Mouse (Mus musculus): ENCODE results near the gene Gm13420. TPM values are rescaled to one million over a fixed set of nuclear protein-coding genes. Genes with fewer than 3 reads are reported as not detected.
"Not testable (repeated sequence)": the region's sequence is repeated elsewhere in the genome, so short reads cannot be mapped to it uniquely, and the experiment has no call there.

The Gm13420 gene
- polyA plus RNA-seq (2015; fragmentation: Nextera tagmentation; extraction: Ambion mirVana) = not detected in 2 replicates

DNA sequence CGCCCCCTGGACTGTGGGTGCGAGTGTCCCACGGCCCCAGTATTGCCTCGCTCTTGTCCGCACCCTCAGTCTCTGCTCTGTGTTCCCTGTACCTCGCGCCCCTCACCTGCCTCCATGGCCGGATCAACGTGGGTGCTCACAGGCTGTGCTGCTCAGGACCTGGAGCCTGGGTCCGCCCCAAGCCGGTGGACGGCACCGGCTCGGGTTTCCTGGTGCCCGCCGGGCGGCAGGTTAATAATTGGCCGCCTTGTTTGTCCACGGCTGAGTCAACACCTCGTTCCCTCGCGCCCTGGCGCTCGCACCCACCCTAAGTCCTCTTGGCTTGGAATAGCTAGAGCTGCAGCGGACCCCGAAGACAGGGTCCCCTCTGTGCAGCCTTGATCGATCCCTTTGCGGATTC, at the start of gene Gm13420:
Gene Gm13420 (minus strand): TSS at position 189 of the 400 bp plus-strand sequence.
- H3K9me3 ChIP-seq = no peaks in the 10 kb centered on the region
- peak within 1 kb of the TSS; percentile 6; the same call in 1 of the 2 replicates for H3K4me2 ChIP-seq
- H3K36me3 ChIP-seq = no peaks in the 10 kb centered on the region
- H3K4me3 ChIP-seq = no peak within 1 kb of the TSS
- peak; percentile 38; the same call in 1 of the 2 replicates for ATAC-seq (ENCODE audit: insufficient number of reproducible peaks, low FRiP score, low TSS enrichment, low read depth)
- peaks cover 66% of the 10 kb centered on the region for H3K27me3 ChIP-seq
- H3K9ac ChIP-seq = no peak within 1 kb of the TSS
- WGBS = 5% methylated on average over 28 of the region's 28 CpGs
- peaks cover 18% of the 10 kb centered on the region for H3K4me1 ChIP-seq
- H3K27ac ChIP-seq = no peak within 1 kb of the TSS

DNA sequence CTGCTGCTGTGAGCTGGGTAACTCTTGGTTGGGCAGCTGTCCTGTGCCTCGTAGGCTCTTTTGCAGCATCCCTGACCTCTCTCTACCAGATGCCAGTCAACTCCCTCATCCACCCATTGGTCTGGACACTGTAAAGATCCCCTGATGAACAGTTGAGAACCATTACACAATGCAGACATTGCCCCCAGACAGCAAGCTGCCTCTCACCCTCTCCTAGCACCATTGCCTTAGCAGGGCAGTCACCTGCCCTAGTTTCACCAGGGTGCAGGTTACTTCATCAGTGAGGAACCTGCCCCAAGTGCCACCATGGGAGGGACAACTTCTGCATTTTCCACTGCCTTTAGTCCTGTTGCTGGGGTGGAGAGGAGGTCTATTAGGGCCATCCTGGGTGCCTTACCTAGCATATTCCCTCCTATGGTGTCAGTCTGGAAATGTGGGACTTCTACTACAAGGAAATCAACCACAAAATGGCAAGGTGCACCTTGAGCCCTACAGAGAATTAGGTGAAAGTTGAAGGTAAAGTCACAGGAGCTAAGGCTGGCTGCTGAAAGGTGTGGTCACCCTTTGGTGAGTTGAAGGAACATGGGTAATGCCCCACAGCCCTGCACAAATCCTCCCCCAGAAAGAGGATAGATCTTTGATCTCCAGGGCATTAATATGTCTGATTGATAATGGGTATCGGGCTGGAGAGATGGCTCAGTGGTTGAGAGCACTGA, 41.4 kb upstream of the Gm13420 start:
- no peak overlapping the region for H3K9ac ChIP-seq
- H3K4me1 ChIP-seq = peaks cover 9% of the 10 kb centered on the region
- no peaks in the 10 kb centered on the region for H3K9me3 ChIP-seq
- ATAC-seq (ENCODE audit: insufficient number of reproducible peaks, low FRiP score, low TSS enrichment, low read depth) = no peak
- H3K27me3 ChIP-seq = no peaks in the 10 kb centered on the region
- peaks cover 66% of the 10 kb centered on the region for H3K36me3 ChIP-seq
- no peak overlapping the region for H3K4me2 ChIP-seq
- WGBS = 94% methylated on average over 2 of the region's 2 CpGs
- H3K27ac ChIP-seq = no peak overlapping the region
- no peak overlapping the region for H3K4me3 ChIP-seq

DNA sequence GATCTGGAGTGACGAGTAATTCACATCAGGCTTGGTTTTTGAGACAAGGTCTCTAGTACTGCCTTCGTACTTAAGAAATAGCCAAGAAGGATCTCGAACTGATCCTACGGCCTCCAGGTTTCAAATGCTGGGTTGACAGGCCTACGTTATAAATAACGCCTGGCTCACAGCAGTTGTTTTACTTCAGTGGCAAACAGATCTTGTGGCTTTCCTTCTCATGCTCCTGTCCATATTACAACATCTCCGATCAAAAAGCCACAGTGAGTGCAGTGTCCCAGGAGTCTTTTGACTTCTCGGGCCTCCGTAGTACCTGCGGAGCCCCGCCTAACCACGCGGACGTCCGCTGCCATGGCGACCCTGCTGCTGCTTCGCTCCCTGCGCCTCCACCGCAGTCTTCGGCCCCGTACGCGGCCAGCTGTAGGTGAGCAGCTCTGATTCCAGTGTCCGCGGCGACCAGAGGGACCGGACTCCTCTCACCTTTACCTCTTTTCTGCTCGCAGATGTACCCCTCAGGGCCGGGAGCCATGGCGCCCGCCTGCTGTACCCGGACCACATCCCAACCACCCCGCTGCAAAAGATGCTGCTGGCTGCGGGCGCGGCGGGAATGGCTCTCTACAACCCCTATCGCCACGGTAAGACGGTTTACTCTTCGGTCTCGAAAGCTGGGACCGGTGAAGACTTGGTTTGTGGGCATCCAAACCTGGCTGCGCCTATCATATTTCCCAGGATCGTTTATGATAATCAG, 36.6 kb upstream of the Gm13420 start, which contains the start of gene Trub2:
Gene Trub2 (minus strand): TSS at position 566 of the 745 bp plus-strand sequence.
- WGBS = under 1% methylated on average over 45 of the region's 45 CpGs
- Histone ChIP-seq H3K4me3 (peak within 1 kb of the TSS; percentile 85), H3K9me3 (no peaks in the 10 kb centered on the region), H3K27ac (peak within 1 kb of the TSS; percentile 78), H3K36me3 (peaks cover 63% of the 10 kb centered on the region), H3K4me1 (peaks cover 18% of the 10 kb centered on the region), H3K4me2 (peak within 1 kb of the TSS; percentile 86), H3K27me3 (no peaks in the 10 kb centered on the region), H3K9ac (peak within 1 kb of the TSS; percentile 76)
- peak; percentile 78 for ATAC-seq (ENCODE audit: insufficient number of reproducible peaks, low FRiP score, low TSS enrichment, low read depth)

DNA sequence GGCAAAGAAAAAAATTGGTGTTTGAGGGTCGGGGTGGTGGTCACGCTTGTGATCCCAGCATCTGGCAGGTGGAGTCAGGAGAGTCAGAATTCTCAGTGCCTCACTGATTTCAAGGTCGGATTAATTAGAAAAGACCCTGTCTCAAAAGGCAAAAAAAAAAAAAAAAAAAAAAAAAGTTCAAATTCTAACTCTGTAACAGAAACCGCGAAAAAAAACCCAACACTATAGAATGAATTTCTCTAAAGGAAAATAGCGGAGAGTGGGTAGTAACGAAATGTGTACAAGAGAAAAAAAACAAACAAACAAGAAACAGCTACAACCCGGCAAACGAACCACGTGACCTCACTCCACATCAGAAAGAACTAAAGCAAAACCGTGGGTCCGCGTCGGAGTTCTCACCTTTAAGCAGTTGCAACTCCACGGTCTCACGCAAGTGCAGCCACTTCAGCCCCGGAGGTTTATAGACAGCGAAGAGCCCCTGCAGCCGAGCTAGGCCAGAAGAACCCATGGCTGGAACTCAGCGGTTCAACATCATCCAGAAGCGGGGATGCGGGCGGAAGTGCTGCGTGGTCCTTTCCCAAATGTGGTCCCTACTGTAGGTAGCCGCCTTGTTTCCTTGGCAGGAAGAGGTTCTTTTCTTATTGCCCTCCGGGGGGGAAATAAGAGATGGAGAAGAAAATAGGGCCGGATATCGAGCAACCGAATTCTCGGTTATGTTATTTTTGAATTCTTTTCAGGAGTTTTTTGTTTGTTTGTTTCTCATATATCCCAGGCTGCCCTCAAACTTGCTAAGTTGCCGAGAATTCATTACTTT, 35.8 kb upstream of the Gm13420 start, which contains the start of gene Coq4:
Gene Coq4 (plus strand): TSS at position 390 of the 814 bp plus-strand sequence.
- no peaks in the 10 kb centered on the region for H3K27me3 ChIP-seq
- peak within 1 kb of the TSS; percentile 78 for H3K27ac ChIP-seq
- WGBS = 1% methylated on average over 31 of the region's 31 CpGs
- peak within 1 kb of the TSS; percentile 86 for H3K4me2 ChIP-seq
- H3K4me3 ChIP-seq = peak within 1 kb of the TSS; percentile 85
- H3K9ac ChIP-seq = peak within 1 kb of the TSS; percentile 76
- H3K36me3 ChIP-seq = peaks cover 63% of the 10 kb centered on the region
- peak; percentile 77 for ATAC-seq (ENCODE audit: insufficient number of reproducible peaks, low FRiP score, low TSS enrichment, low read depth)
- no peaks in the 10 kb centered on the region for H3K9me3 ChIP-seq
- peaks cover 18% of the 10 kb centered on the region for H3K4me1 ChIP-seq

DNA sequence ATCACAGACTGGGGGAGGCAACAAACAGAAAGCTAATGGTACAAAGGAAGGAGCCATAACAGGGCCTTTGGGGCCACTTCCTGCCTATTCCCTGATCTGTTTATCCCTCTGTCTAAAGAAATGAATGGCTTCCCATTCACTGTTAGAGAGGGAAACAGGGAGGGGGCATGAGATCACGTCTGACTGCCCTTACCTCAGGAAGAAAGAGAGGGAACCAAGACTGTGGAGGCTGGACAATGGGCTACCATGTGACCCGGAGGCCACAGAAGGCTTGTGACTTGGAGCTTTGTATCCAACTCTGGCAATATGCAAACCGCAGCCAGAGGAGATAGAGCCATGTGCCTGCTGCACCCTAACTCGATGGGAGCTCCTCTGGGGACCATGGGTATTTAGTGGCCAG, 32.8 kb upstream of the Gm13420 start:
- H3K27me3 ChIP-seq = no peaks in the 10 kb centered on the region
- no peak overlapping the region for H3K4me2 ChIP-seq
- peaks cover 18% of the 10 kb centered on the region for H3K4me1 ChIP-seq
- H3K27ac ChIP-seq = no peak overlapping the region
- H3K4me3 ChIP-seq = no peak overlapping the region
- no peak for ATAC-seq (ENCODE audit: insufficient number of reproducible peaks, low FRiP score, low TSS enrichment, low read depth)
- WGBS = 85% methylated on average over 4 of the region's 4 CpGs
- peaks cover 65% of the 10 kb centered on the region for H3K36me3 ChIP-seq
- H3K9ac ChIP-seq = no peak overlapping the region
- H3K9me3 ChIP-seq = no peaks in the 10 kb centered on the region

DNA sequence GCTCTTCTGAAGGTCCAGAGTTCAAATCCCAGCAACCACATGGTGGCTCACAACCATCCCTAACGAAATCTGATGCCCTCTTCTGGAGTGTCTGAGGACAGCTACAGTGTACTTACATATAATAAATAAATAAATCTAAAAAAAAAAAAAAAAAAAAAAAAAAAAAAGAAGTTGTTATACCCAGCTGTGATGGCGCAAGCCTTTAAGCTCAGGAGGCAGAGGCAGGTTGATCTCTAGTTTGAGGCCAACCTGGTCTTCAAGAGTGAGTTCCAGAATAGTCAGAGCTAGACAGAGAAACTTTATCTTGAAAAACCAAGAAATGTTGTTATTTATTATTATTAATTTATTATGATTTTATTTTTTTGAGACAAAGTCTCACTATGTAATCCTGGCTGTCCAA, 29.8 kb upstream of the Gm13420 start:
- not testable (repeated sequence) for H3K27ac ChIP-seq; ATAC-seq (ENCODE audit: insufficient number of reproducible peaks, low FRiP score, low TSS enrichment, low read depth); H3K9ac ChIP-seq; H3K27me3 ChIP-seq; H3K4me3 ChIP-seq; H3K9me3 ChIP-seq; H3K4me2 ChIP-seq; H3K4me1 ChIP-seq
- WGBS = 91% methylated on average over 2 of the region's 2 CpGs
- peaks cover 94% of the 10 kb centered on the region for H3K36me3 ChIP-seq

DNA sequence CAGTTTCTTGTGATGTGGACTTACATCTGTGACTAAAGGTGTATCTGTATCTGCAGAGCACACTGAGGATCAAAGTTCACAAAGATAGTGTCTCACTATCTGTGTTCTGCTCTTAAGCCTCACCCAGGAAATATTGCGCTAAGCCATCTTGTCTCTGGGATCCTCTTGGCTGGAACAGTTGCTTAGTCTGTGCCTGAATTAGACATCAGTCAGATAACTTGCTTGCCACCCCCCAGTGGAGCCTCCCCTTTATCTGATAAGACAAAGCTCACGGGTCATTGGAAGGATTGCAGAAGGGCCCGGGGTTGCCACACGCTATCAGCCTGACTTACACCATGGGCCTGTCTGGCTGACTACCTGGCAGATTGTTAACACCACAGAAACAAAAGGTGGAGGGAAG, 21.8 kb upstream of the Gm13420 start:
- Histone ChIP-seq H3K9ac (no peak overlapping the region), H3K4me2 (no peak overlapping the region), H3K4me1 (0 out of 2 replicates have a peak, but pooled peaks cover 3% of the 10 kb centered on the region), H3K27ac (no peak overlapping the region), H3K4me3 (no peak overlapping the region), H3K27me3 (no peaks in the 10 kb centered on the region), H3K9me3 (no peaks in the 10 kb centered on the region), H3K36me3 (peaks cover 40% of the 10 kb centered on the region)
- WGBS = 94% methylated on average over 4 of the region's 4 CpGs
- no peak for ATAC-seq (ENCODE audit: insufficient number of reproducible peaks, low FRiP score, low TSS enrichment, low read depth)

DNA sequence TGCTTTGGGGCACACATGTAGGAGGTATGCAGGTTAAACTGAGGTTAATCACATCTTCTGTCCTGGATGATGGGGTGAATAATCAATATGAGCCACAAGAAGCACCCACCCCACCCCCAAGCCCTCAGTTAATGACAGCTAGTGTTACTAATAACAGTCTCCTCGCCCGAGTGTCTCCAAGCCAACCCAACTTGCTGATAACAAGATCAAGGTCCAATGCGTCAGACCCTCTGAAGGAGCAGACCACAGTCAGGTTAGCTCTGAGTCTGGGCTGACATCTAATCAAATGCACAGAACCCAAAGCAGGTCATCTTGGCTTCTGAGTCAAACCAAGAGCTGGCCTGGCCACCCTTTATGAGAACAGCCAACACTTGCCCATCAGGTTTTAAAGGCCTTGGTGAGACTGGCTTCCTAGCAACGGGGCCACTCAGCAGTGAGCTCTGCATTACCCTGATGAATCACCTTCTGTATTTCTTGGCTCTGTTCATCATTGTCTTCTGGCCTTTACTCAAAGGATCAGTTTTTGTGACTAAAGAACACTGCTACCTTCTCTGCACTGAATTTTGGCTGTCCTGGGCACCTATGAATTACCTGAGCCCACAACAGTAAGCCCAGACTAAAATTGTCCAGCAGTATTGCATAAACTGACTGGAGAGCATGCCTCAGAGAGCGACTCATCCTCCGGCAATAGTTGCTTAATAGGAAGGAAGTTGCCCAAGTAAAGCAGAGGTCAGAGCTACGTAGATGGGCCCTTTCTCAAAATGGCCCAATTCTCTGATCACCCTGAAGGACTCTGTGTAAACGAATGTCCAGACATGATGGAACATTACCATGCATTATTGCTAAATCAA, 20.4 kb upstream of the Gm13420 start:
- Histone ChIP-seq H3K27ac (no peak overlapping the region), H3K9me3 (no peaks in the 10 kb centered on the region), H3K4me2 (no peak overlapping the region), H3K4me3 (no peak overlapping the region), H3K27me3 (no peaks in the 10 kb centered on the region), H3K9ac (no peak overlapping the region), H3K4me1 (peaks cover 3% of the 10 kb centered on the region; the same call in 1 of the 2 replicates), H3K36me3 (peaks cover 25% of the 10 kb centered on the region)
- 81% methylated on average over 8 of the region's 8 CpGs for WGBS
- ATAC-seq (ENCODE audit: insufficient number of reproducible peaks, low FRiP score, low TSS enrichment, low read depth) = no peak

DNA sequence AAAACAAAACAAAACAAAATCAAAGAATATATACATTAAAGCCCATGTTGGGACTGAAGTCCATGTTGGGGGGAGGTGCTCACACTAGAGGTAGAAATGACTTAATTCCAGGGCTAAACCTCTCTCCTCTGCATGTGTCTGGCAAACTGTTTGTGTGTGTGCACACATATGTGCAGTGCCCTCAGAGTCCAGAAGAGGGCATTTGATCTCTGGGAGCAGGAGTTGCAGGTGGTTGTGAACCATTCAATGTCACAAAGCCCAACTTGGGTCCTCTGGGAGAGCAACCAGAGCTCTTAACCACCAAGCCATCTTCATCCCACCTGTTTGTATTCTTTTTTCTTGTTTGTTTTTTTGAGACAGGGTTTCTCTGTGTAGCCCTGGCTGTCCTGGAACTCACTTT, 18.7 kb upstream of the Gm13420 start:
- no peak overlapping the region for H3K4me2 ChIP-seq
- ATAC-seq (ENCODE audit: insufficient number of reproducible peaks, low FRiP score, low TSS enrichment, low read depth) = no peak
- no peak overlapping the region for H3K4me3 ChIP-seq
- no peaks in the 10 kb centered on the region for H3K27me3 ChIP-seq
- H3K4me1 ChIP-seq = peaks cover 3% of the 10 kb centered on the region; the same call in 1 of the 2 replicates
- no peaks in the 10 kb centered on the region for H3K9me3 ChIP-seq
- H3K9ac ChIP-seq = no peak overlapping the region
- no peak overlapping the region for H3K27ac ChIP-seq
- H3K36me3 ChIP-seq = peaks cover 17% of the 10 kb centered on the region

DNA sequence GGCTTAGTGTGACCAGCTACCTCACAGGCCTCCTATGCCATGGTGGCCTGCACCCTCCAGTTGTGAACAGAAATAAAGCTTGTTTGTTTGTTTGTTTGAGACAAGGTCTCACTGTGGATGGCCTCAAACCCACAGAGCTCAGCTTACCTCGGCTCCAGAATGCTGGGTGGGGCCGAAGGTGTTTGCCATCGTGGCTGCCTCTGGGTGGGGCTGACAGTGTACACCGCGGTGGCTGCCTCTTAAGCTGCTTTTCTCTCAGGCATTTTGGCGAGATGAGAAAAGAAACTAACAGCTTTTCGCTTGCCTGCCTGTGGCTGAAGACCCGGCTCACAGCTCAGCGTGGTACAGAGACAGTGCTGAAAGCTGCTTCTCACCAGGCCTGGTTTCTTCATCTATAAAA, 17.4 kb upstream of the Gm13420 start:
- Histone ChIP-seq H3K27me3 (no peaks in the 10 kb centered on the region), H3K36me3 (peaks cover 11% of the 10 kb centered on the region), H3K4me2 (no peak overlapping the region), H3K27ac (no peak overlapping the region), H3K4me3 (no peak overlapping the region), H3K9ac (no peak overlapping the region), H3K4me1 (peaks cover 3% of the 10 kb centered on the region; the same call in 1 of the 2 replicates), H3K9me3 (no peaks in the 10 kb centered on the region)
- no peak for ATAC-seq (ENCODE audit: insufficient number of reproducible peaks, low FRiP score, low TSS enrichment, low read depth)
- 55% methylated on average over 9 of the region's 9 CpGs for WGBS
